Comparison of ENCODE assay signal across 9 mouse cellular contexts in genomic region chr17:80455648-80456047, GRCm38 (mm10). TPM values are rescaled to one million over a fixed set of nuclear protein-coding genes. Genes with fewer than 3 reads are reported as not detected.
DNase-seq lines count a peak whose midpoint lies in the region; ATAC-seq and TF ChIP-seq lines count a peak whose summit lies in the region.
"Had no signal": no experiment of that assay in that cellular context is flagged by ENCODE, and none has a peak within 500 bp of the region (broad histone marks: within the 10 kb centered on the region; RNA-seq: fewer than 3 reads in every experiment).

No protein-coding gene starts in this region.

- TF ChIP-seq CTCF in forebrain, postnatal 0 days (IDR thresholded peaks at IDR 0.05; ENCODE audit: low read depth), result peak; percentile 73
- TF ChIP-seq CTCF in lung, embryonic 14.5 days (IDR thresholded peaks at IDR 0.05; ENCODE audit: low read depth), result peak; percentile 64

- H3K27ac ChIP-seq in forebrain, postnatal 0 days (ENCODE audit: low read depth, low read length), result no peak overlapping the region
- no peak overlapping the region for H3K27ac ChIP-seq in forebrain, embryonic 10.5 days
- H3K27ac ChIP-seq in midbrain, embryonic 11.5 days (ENCODE audit: low read depth, low read length), result no peak overlapping the region
- H3K27ac ChIP-seq in midbrain, embryonic 15.5 days, result no peak overlapping the region
- no peak overlapping the region for H3K27ac ChIP-seq in lung, embryonic 14.5 days (ENCODE audit: low read depth)
- H3K27ac ChIP-seq in neural tube, embryonic 15.5 days (replicated peaks), result no peak overlapping the region
- H3K27ac ChIP-seq: hindbrain, embryonic 15.5 days had no signal

- no peak overlapping the region for H3K4me2 ChIP-seq in forebrain, postnatal 0 days (ENCODE audit: low read depth)
- H3K4me2 ChIP-seq in midbrain, embryonic 11.5 days, result no peak overlapping the region
- no peak overlapping the region for H3K4me2 ChIP-seq in midbrain, embryonic 15.5 days
- H3K4me2 ChIP-seq in lung, embryonic 14.5 days, result no peak overlapping the region
- H3K4me2 ChIP-seq in neural tube, embryonic 15.5 days, result no peak overlapping the region
- H3K4me2 ChIP-seq: hindbrain, embryonic 15.5 days had no signal

- peak; percentile 61 for DNase-seq in forebrain, postnatal 0 days
- DNase-seq in forebrain, embryonic 10.5 days (ENCODE audit: extremely low spot score, low spot score), result no peak
- peak; percentile 91 for DNase-seq in midbrain, embryonic 11.5 days (ENCODE audit: low spot score, missing footprints)
- DNase-seq in c-Kit-positive CD71-positive TER-119-negative erythroid progenitor cells, embryonic 14.5 days (ENCODE audit: low read depth), result peak; percentile 61
- peak; percentile 86 for DNase-seq in lung, embryonic 14.5 days
- DNase-seq in urinary bladder, postnatal 10 days (ENCODE audit: low spot score), result no peak

- 28% methylated on average over 2 of the region's 2 CpGs for WGBS in forebrain, postnatal 0 days
- 46% methylated on average over 2 of the region's 2 CpGs for WGBS in forebrain, embryonic 10.5 days
- 44% methylated on average over 2 of the region's 2 CpGs for WGBS in midbrain, embryonic 11.5 days
- WGBS in midbrain, embryonic 15.5 days, result 32% methylated on average over 2 of the region's 2 CpGs
- WGBS in lung, embryonic 14.5 days, result 26% methylated on average over 2 of the region's 2 CpGs
- 37% methylated on average over 2 of the region's 2 CpGs for WGBS in neural tube, embryonic 15.5 days

- H3K4me1 ChIP-seq in forebrain, postnatal 0 days (ENCODE audit: insufficient read depth), result no peaks in the 10 kb centered on the region
- H3K4me1 ChIP-seq in forebrain, embryonic 10.5 days, result peaks cover 7% of the 10 kb centered on the region
- no peaks in the 10 kb centered on the region for H3K4me1 ChIP-seq in midbrain, embryonic 11.5 days (ENCODE audit: control insufficient read depth, insufficient read depth, low read length)
- H3K4me1 ChIP-seq in midbrain, embryonic 15.5 days, result peaks cover 5% of the 10 kb centered on the region; the same call in 1 of the 2 replicates
- no peaks in the 10 kb centered on the region for H3K4me1 ChIP-seq in lung, embryonic 14.5 days (ENCODE audit: insufficient read depth)
- peaks cover 6% of the 10 kb centered on the region; the same call in 1 of the 2 replicates for H3K4me1 ChIP-seq in neural tube, embryonic 15.5 days

- H3K36me3 ChIP-seq in forebrain, postnatal 0 days (ENCODE audit: insufficient read depth), result 0 out of 2 replicates have a peak, but pooled peaks cover 6% of the 10 kb centered on the region
- peaks cover 30% of the 10 kb centered on the region for H3K36me3 ChIP-seq in forebrain, embryonic 10.5 days (replicated peaks)
- no peaks in the 10 kb centered on the region for H3K36me3 ChIP-seq in midbrain, embryonic 11.5 days (ENCODE audit: control insufficient read depth, insufficient read depth, low read length)
- H3K36me3 ChIP-seq in midbrain, embryonic 15.5 days (replicated peaks), result no peaks in the 10 kb centered on the region; the same call in 1 of the 2 replicates
- peaks cover 8% of the 10 kb centered on the region; the same call in 1 of the 2 replicates for H3K36me3 ChIP-seq in lung, embryonic 14.5 days (ENCODE audit: insufficient read depth)
- H3K36me3 ChIP-seq in neural tube, embryonic 15.5 days, result peaks cover 11% of the 10 kb centered on the region; the same call in 1 of the 2 replicates

- H3K9me3 ChIP-seq in forebrain, postnatal 0 days (ENCODE audit: low read length), result no peaks in the 10 kb centered on the region
- no peaks in the 10 kb centered on the region for H3K9me3 ChIP-seq in forebrain, embryonic 10.5 days
- H3K9me3 ChIP-seq in midbrain, embryonic 11.5 days (ENCODE audit: control insufficient read depth, low read length), result no peaks in the 10 kb centered on the region
- no peaks in the 10 kb centered on the region for H3K9me3 ChIP-seq in midbrain, embryonic 15.5 days
- H3K9me3 ChIP-seq in lung, embryonic 14.5 days (ENCODE audit: low read depth, low read length), result no peaks in the 10 kb centered on the region
- no peaks in the 10 kb centered on the region for H3K9me3 ChIP-seq in neural tube, embryonic 15.5 days (replicated peaks)
- H3K9me3 ChIP-seq: hindbrain, embryonic 15.5 days had no signal

- ATAC-seq in forebrain, postnatal 0 days, result no peak; the same call in 1 of the 2 replicates
- no peak for ATAC-seq in midbrain, embryonic 11.5 days (ENCODE audit: low FRiP score)
- no peak for ATAC-seq in midbrain, embryonic 15.5 days (replicated peaks)
- no peak for ATAC-seq in lung, embryonic 14.5 days (ENCODE audit: insufficient read depth)
- no peak for ATAC-seq in neural tube, embryonic 15.5 days (ENCODE audit: low FRiP score)

- no peak overlapping the region for H3K9ac ChIP-seq in forebrain, postnatal 0 days
- no peak overlapping the region for H3K9ac ChIP-seq in midbrain, embryonic 11.5 days (ENCODE audit: low read length)
- no peak overlapping the region for H3K9ac ChIP-seq in midbrain, embryonic 15.5 days
- H3K9ac ChIP-seq in lung, embryonic 14.5 days, result no peak overlapping the region
- H3K9ac ChIP-seq in neural tube, embryonic 15.5 days (replicated peaks), result no peak overlapping the region
- H3K9ac ChIP-seq: hindbrain, embryonic 15.5 days had no signal

- no peak overlapping the region for H3K4me3 ChIP-seq in forebrain, postnatal 0 days (ENCODE audit: low read depth, low read length)
- H3K4me3 ChIP-seq in forebrain, embryonic 10.5 days, result no peak overlapping the region
- H3K4me3 ChIP-seq in midbrain, embryonic 11.5 days (ENCODE audit: low read depth, low read length), result no peak overlapping the region
- no peak overlapping the region for H3K4me3 ChIP-seq in midbrain, embryonic 15.5 days
- no peak overlapping the region for H3K4me3 ChIP-seq in lung, embryonic 14.5 days (ENCODE audit: low read depth, low read length)
- no peak overlapping the region for H3K4me3 ChIP-seq in neural tube, embryonic 15.5 days (replicated peaks)
- H3K4me3 ChIP-seq: hindbrain, embryonic 15.5 days had no signal

- H3K27me3 ChIP-seq in forebrain, postnatal 0 days (ENCODE audit: insufficient read depth, low read length), result no peaks in the 10 kb centered on the region
- no peaks in the 10 kb centered on the region for H3K27me3 ChIP-seq in forebrain, embryonic 10.5 days (ENCODE audit: poor library complexity, severe bottlenecking)
- H3K27me3 ChIP-seq in midbrain, embryonic 11.5 days (ENCODE audit: control insufficient read depth, insufficient read depth, low read length), result no peaks in the 10 kb centered on the region
- H3K27me3 ChIP-seq in midbrain, embryonic 15.5 days (replicated peaks), result no peaks in the 10 kb centered on the region
- H3K27me3 ChIP-seq in lung, embryonic 14.5 days (ENCODE audit: insufficient read depth, low read length), result no peaks in the 10 kb centered on the region
- no peaks in the 10 kb centered on the region for H3K27me3 ChIP-seq in neural tube, embryonic 15.5 days (replicated peaks)
- H3K27me3 ChIP-seq: hindbrain, embryonic 15.5 days had no signal

RNA-seq across cellular contexts. Expression of gene Sos1, which starts 24.6 kb away (rescaled TPM):
- total RNA-seq in forebrain, postnatal 0 days (2014; rRNA removed), result 20.9 and 29.3 TPM in 2 replicates
- polyA plus RNA-seq in forebrain, postnatal 0 days (2015; fragmentation: Nextera tagmentation; extraction: Ambion mirVana), result 3.3 and 5.2 TPM in 2 replicates
- 4.3 and 4.8 TPM in 2 replicates for polyA plus RNA-seq in forebrain, embryonic 10.5 days (2016; fragmentation: Nextera tagmentation; extraction: Ambion mirVana)
- 8.6 and 8.9 TPM in 2 replicates for polyA plus RNA-seq in midbrain, embryonic 11.5 days (2014; fragmentation: Nextera tagmentation; extraction: Ambion mirVana)
- polyA plus RNA-seq in midbrain, embryonic 15.5 days (2015; fragmentation: Nextera tagmentation; extraction: Ambion mirVana), result 8.5 and 8.8 TPM in 2 replicates
- 8.5 and 8.7 TPM in 2 replicates for polyA plus RNA-seq in lung, embryonic 14.5 days (2014; fragmentation: Nextera tagmentation; extraction: Ambion mirVana)
- 6.8 and 7.9 TPM in 2 replicates for polyA plus RNA-seq in neural tube, embryonic 15.5 days (2015; fragmentation: Nextera tagmentation; extraction: Ambion mirVana)

Comparison
In these comparisons a context has a peak if more than half of its experiments do, and no peak if none do; other contexts are left out.
1. DNase-seq: peak in forebrain, postnatal 0 days (single experiment), midbrain, embryonic 11.5 days (single experiment), c-Kit-positive CD71-positive TER-119-negative erythroid progenitor cells, embryonic 14.5 days (single experiment) and lung, embryonic 14.5 days (single experiment); none in forebrain, embryonic 10.5 days (single experiment) and urinary bladder, postnatal 10 days (single experiment).